Mouse (Mus musculus) embryo, embryonic 11 days (tissue): ENCODE measurements around the gene Thsd1.
"Not testable (repeated sequence)": the region's sequence is repeated elsewhere in the genome, so short reads cannot be mapped to it uniquely, and the experiment has no call there.

Experiments used
- DNase-seq: peaks from one replicate; pipeline ENCODE4 v3.0.0-alpha.2; 2015

Thsd1 gene

DNA sequence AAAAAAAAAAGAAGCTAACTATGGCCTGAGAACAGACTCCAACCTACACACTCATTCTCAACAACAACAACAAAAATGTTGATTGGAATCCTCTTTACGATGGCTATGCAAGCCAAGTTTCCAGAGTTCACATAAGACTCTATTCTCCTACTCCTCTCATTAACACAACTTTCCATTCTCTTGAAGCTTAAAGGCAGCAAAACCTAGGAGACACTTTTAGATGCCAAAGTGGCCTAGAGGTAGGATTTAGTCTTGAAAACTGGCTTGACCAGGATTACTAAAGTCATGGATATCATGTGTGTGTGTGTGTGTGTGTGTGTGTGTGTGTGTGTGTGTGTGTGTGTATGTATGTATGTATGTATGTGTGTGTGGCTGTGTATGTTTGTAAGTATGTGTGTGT, 38.1 kb downstream of the Thsd1 start:
- no peak for DNase-seq

DNA sequence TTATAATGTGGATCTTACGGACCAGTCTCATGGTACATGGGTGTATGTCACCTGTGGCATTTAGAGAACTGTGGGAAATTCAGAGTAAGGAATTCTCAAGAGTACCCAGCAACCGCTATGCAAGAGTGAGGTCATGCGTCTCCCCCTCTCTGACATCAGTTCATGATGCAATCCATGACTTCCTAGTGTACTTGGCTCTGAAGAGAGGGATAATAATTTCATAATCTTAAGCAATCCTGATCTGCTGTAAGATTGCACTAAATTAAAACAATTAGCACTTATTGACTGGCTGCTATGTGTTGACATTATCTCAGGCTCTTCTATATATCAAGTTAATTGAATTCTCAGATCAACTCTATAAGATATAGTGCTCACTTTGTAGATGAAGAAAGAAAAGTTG, 39.7 kb downstream of the Thsd1 start:
- no peak for DNase-seq

DNA sequence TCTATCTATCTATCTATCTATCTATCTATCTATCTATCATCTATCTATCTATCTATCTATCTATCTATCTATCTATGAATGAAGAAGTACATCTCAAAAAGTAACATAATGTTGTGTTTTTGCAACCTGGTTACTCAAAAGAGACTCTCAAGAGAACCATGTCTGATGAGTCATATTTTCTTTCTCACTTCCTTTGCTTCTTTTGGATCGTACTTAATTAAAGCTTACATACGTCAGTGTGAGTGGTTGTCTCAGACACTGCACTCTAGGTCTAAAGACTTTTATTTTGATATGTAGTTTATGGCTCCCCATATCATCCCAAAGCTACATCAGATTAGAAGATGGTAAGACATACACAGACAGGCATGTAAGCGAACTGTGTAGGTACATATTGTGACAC, 46.0 kb downstream of the Thsd1 start:
- no peak for DNase-seq

DNA sequence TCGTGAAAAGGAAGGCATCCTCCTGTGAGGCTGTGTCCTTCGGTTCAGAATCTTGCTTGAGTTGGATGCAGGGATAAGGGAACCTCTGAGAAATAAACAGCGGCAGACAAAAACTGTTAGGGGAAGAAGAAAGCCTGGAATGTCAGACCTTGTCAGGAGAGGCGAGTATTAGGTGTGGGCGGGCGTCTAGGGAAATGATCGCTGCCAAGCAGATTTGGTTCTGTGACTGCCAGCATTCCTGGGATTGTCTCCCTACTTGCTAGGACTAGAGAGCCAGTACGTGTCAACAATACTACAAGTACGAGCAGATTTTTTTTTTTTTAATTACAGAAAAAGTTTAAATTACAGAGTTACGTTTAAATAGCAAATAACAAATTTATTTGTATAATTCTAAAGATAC, 47.5 kb downstream of the Thsd1 start:
- no peak for DNase-seq

DNA sequence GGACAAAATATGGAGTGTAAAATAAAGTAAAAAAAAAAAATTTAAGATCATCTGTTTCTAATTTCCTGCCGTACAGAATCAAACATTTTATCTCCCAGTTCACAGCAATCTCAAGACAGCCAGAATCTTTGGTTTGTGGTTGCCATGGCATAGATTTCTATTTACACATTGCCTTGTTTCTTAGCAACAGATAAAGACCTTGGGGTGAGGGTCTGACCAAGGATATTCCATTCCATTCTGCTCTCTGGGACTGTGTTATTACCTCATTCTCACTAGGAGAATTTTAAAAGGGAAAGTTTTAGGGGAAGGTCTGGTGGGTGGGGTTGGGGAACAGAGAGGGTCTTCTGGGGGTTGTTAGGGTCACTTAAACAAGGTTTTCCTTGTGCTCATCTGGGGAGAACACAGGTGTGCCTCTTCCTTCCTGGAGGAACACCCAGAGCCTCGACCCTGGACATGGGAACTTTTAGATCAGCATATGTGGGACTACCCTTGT, 55.9 kb downstream of the Thsd1 start, which contains the start of gene Tpte:
Gene Tpte (plus strand): TSS at position 443 of the 493 bp plus-strand sequence.
- no peak for DNase-seq

DNA sequence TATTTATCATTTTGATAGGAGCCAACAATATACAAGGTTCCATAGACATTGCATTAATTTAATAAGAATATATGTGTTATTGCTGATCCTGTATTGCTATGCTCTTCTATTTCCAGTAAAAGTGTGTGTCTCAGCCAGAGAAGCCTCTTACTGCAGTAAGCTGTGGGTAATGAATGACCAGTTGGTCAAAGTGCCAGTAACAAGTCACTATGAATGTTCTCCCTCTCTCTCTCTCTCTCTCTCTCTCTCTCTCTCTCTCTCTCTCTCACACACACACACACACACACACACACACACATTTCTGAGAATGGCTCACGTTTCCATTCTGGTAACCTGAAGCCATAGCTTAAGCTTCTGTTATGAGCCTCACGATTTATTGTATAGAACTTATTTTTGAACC, 75.2 kb downstream of the Thsd1 start:
- DNase-seq, result no peak

DNA sequence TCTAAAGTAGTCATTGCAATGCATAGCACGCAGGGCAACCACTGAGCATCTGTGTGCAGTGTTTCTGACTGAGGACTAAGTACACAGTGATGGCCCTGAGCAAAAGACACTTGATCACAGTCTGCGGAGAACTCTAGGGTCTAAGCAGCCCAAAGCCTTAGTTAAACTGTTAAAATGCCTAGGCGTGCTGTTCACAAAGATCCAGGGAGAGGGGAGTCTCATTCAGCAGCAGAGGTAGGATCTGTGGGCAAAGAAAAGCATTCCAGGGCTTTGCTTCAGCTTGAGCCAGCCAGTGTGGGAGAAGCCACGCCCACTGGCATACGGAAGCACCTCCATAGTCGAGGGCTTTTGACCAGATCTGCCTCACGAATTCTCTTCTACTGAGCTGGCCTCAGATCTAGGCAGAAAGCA, 75.8 kb downstream of the Thsd1 start:
- DNase-seq, result peak; percentile 58

DNA sequence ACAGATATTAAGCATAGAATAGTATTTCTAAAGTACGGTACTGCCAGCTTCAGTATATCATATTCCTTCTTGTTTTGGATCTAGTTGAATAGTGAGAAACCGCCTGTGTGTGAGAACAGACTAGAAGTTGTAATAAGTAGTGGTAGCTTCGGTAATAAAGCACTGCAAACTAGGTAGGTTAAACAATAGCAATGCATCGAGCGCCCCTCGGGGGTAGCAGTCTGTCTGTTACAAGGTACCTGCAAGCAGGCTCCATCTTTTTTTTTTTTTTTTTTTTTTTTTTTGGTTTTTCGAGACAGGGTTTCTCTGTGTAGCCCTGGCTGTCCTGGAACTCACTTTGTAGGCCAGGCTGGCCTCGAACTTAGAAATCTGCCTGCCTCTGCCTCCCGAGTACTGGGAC, 76.9 kb downstream of the Thsd1 start:
- DNase-seq, result not testable (repeated sequence)

DNA sequence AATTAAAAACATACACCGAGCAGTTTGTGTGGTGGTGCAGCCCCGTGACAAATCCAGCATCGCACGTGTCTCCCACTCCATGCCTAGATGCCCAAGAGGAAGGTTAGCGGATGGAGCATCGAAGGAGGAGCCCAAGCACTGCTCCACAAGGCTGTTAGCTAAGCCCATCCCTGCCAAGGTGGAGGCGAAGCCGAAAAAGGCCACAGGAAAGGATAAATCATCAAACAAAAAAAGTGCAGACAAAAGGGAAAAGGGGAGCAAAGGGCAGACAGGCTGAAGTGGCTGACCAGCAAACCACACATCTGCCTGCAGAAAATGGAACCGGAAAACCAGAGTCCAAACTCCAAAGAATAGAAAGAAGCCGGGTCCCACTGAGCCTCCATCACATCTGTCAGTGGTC, 79.9 kb downstream of the Thsd1 start:
- DNase-seq, result no peak
